Mouse (Mus musculus) stomach, postnatal 0 days (tissue): ENCODE data around the gene Sash1.

Experiments used
- CTCF ChIP-seq: IDR thresholded peaks from 2 replicates; pipeline ENCODE4 v1.5.1; 2016; ENCODE audit warnings: antibody characterized with exemption, low read depth, mild to moderate bottlenecking, moderate library complexity
- EP300 ChIP-seq: optimal IDR thresholded peaks from 2 replicates; pipeline ENCODE3; 2016; ENCODE audit warnings: antibody characterized with exemption

- no peak for TF ChIP-seq EP300
- no peak for TF ChIP-seq CTCF
These were observed 81.6 kb downstream of the Sash1 start for GRCm38 (mm10) chr10:8804292-8804691.
